Mouse (Mus musculus) E14TG2a.4 (cell line): ENCODE data around the gene Cmip.
A peak's percentile ranks its signal among the peaks of the same experiment; 100 is the strongest.

Source experiments
- CTCF ChIP-seq: conservative IDR thresholded peaks from 2 replicates; pipeline ENCODE4 v1.5.1; 2014; ENCODE audit warnings: low read length
- NANOG ChIP-seq: IDR thresholded peaks from 2 replicates; pipeline ENCODE4 v1.6.1; 2014; ENCODE audit warnings: borderline replicate concordance, low read length, mixed read lengths

DNA sequence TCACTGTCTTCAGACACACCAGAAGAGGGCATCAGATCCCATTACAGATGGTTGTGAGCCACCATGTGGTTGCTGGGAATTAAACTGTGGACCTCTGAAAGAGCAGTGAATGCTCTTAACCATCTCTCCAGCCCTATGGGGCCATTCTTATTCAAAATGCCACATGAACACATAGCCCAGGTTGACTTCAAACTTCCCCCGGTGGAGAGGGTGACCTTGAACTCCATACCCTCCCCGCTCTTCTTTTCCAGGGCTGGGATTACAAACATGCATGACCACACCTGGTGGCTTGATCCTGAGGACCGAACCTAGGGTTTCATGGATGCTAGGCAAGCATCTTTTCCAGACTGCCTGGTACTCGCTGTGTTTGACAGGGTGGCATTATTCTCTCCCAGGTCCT, 20.3 kb upstream of the Cmip start:
- TF ChIP-seq CTCF (no peak), NANOG (peak; percentile 14; the same call in 1 of the 2 replicates)
